Mouse (Mus musculus) 3T3-L1 (cell line): ENCODE measurements around the gene Ppm1g.

Source experiments
- DNase-seq: peaks from one replicate; pipeline ENCODE4 v3.0.0-alpha.2; 2015; ENCODE audit warnings: low read depth, low spot score

The Ppm1g gene

GRCm38 (mm10) chr5:31192939-31193630 is 27.4 kb downstream of the Ppm1g start, which contains the start of the genes Snx17 and Eif2b4:
Snx17 (plus strand) TSS chr5:31193227.
Eif2b4 (minus strand) TSS chr5:31193430.
- DNase-seq: peak; percentile 96

- peak; percentile 66 for DNase-seq
Observed at GRCm38 (mm10) chr5:31192045-31192938, 28.2 kb downstream of the Ppm1g start.

GRCm38 (mm10) chr5:31190201-31190600 is 30.3 kb downstream of the Ppm1g start:
- DNase-seq: no peak

DNA sequence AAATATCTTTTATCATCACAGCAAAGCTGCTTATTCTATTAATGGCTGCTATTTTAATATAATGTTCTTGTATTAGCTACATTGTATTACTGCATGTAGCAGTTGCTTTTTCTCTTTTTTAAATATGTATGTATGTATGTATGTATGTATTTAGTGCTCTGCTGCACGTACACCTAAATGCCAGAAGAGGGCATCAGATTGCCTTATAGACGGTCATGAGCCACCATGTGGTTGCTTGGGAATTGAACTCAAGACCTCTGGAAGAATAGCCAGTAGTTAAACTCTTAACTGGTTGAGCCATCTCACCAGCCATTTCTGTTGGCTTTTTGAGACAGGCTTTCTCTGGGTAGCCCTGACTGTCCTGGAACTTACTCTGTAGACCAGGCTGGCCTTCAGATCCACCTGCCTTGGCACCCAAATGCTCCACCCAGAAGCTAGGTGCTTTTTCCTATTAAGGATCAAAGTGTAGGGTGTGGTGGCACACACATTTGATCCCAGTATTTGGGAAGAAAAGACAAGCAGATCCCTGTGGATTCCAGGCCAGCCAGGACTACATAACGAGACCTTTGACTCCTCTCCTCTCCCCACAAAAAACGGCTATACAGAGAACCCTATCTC is 32.2 kb downstream of the Ppm1g start:
- DNase-seq: peak; percentile 55

DNA sequence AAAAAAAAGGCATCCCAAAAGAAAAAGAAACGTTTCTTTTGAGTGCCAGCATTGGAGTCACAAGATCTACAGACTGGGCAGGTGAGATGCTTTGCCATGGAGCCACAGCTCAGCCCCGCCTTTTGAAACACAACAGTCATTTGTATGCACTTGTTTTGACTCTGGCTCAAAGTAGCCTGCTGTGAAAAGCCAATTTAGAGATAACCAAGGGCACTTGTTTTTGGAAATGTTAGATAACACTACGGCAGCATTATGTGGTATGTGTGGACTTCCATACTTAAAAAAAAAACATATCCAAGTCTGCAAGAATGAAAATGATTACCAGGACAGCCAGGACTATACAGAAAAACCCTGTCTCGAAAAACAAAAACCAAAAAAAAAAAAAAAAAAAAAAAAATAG is 36.8 kb downstream of the Ppm1g start:
- DNase-seq: no peak

DNA sequence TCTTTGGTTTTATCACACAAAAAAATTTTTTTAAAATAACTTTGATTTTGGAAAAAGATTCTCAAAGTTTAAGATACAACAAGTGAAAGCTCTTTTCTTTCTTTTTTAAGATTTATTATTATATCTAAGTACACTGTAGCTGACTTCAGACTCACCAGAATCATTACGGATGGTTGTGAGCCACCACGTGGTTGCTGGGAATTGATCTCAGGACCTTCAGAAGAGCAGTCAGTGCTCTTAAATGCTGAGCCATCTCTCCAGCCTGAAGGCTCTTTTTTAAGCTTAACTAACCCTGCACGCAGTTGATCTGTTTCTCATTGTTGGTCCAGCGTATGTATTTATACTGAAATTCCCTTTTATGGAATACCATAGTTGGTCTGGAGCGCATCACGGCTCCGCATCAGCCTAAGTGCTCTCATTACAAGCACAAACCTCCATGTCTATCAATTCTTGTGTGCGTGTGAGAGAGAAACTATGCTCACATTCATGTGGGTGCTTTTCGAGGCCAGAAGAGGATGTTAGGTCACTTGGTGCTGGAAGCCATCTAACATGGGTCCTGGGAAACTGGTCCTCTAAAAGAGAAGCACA is 39.2 kb downstream of the Ppm1g start:
- no peak for DNase-seq

DNA sequence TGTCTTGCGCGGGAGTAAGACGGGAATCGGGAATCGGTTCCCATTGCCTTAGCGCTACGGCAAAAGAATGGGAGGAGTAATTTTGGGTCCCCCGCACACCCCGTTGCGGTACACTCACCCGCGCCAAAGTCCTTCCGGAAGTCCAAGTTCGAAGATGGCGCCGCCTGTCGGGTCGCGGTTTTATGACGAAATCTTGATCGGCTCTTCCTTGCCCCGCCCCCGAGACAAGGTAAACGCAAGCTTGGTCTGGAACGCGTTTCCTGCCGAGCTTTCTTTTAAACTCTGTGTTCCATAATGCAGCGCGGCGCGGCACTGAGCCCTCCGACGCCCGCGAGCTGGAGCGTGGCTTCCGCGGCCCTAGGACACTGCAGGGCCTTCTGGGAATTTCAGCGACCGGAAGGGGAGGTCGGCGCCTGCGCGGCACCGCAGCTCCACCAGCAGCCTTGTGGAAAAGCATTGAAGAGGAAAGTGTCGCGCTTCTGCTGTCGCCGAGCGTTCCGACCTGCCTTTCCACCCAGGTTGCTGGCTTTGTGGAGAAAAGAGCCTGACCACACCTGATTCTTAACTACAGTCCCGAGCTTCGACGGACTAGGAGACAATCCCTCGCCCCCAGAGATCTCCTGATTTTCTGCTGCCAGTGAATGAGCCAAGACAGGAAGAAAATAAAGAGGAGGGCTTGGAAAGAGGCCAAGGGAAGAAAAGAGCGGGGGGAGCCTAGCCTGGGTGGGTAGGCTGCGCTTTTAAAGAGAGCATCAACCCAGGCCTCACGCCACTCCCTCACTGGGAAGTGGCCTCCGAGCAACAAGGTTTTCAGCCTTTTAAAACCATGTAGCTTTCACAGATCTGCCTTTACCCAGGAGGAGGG is 40.5 kb downstream of the Ppm1g start, which contains the start of the genes Gm29609 and Gtf3c2:
TSS of gene Gm29609 (minus strand) at position 146 of the 865 bp plus-strand sequence.
TSS of gene Gtf3c2 (minus strand) at position 379 of the 865 bp plus-strand sequence.
- DNase-seq: peak; percentile 97

DNA sequence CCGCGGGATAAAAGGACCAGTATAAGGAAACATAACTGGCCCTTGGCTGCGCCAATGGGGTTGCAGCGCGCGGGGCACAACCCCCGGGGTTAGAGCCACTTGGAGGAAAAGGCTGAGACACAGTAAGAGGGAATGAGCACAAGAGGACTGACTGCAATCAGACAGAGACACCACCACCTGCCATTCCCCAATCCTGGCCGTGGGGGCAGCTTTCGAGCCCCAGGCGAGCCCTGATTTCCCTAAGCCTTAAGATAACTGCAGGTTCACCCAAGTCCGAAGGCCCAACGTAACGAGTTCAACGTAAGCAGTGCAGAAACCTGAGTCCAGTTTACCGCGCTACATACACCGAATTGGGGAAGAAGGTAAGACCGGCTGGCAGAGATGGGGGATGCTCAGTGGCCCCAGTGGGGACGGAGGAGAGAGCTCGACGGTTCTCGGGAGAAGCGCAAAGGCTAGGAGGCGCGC is 41.2 kb downstream of the Ppm1g start:
- DNase-seq: peak; percentile 75

GRCm38 (mm10) chr5:31168630-31169029 is 51.9 kb downstream of the Ppm1g start:
- DNase-seq: no peak

GRCm38 (mm10) chr5:31164878-31165277 is 55.6 kb downstream of the Ppm1g start:
- DNase-seq: no peak

- DNase-seq: no peak
Observed at GRCm38 (mm10) chr5:31162462-31162861, 58.0 kb downstream of the Ppm1g start.

DNA sequence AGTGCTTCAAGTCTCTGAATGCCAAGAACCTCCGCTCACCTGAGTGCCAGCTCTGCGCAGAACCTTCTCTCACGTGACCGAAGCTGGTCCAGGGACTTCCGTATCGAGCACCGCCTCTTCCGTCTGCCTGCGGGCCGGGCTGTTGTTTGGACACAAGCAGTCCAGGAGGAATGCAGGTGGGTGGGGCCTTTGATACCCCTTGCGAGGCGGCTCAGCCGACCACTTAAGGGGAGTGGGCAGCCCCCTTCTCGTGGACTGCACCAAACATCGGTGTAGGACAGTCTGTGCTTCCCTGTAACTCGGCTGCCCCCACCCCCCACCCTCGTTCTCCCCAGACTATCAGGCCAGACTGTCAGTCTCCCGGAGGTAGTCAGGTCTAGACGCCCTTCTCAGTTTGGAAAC is 66.3 kb downstream of the Ppm1g start, which contains the start of gene Mpv17:
TSS of gene Mpv17 (minus strand) at position 100 of the 402 bp plus-strand sequence.
- DNase-seq: peak; percentile 84

DNA sequence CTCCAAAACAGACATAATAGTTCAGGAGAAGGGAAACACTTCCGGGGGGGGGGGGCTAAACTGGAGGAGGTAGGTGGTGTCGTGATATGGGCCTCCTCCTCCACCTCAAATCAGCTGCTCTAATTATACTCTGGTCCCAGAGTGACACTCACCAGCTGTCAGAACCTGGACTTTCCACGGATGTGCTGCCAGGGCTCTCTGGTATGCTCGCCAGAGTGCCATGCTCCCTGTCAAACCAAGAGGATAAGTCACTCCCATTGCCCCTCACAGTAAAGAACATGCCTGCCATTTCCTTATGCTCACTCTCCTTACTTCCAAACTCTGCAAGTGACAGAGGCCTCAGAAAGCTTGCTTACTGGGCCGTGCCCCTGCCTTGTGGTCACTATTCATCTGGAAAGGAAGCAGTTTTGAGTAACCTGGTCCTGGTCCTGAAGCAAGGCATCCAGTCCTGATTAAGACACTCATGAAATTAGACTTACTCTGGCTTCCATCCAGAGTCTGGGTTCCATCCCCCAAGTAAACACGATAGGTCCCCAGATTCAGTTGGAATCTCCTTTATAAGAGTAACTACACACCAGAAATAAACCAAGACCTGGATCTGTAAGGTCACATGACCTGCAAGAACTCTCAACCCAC is 66.9 kb downstream of the Ppm1g start:
- DNase-seq: no peak
